Mouse (Mus musculus) heart, adult 8-10 months (tissue): ENCODE data around the gene Gm5089. TPM values are rescaled to one million over a fixed set of nuclear protein-coding genes. Genes with fewer than 3 reads are reported as not detected.

ENCODE experiments used
- DNase-seq: peaks from one replicate; pipeline ENCODE4 v3.0.0; 2022; ENCODE audit warnings: low spot score
- total RNA-seq, 4 experiments: library from RNA; stranded (reverse); gene quantifications; 2 replicates each; pipeline ENCODE4 v1.2.4; 2022

Gm5089 gene
- total RNA-seq = not detected

GRCm38 (mm10) chr14:122450496-122451382 lies at the start of gene Gm5089:
Gene Gm5089, minus strand, starts transcription at chr14:122451115.
- DNase-seq = no peak

GRCm38 (mm10) chr14:122492015-122492414 lies 41.1 kb upstream of the Gm5089 start:
- DNase-seq = no peak

GRCm38 (mm10) chr14:122491521-122491920 lies 40.6 kb upstream of the Gm5089 start:
- no peak for DNase-seq

- no peak for DNase-seq
Observed at GRCm38 (mm10) chr14:122490441-122491328, 39.8 kb upstream of the Gm5089 start, which contains the start of gene Gm10837. Gene Gm10837, plus strand, starts transcription at chr14:122490586.

GRCm38 (mm10) chr14:122489686-122490414 lies 38.9 kb upstream of the Gm5089 start:
- DNase-seq = no peak

- DNase-seq = no peak
Observed at GRCm38 (mm10) chr14:122489041-122489440, 38.1 kb upstream of the Gm5089 start.

- no peak for DNase-seq
Observed at GRCm38 (mm10) chr14:122487366-122487765, 36.5 kb upstream of the Gm5089 start.

GRCm38 (mm10) chr14:122486611-122487010 lies 35.7 kb upstream of the Gm5089 start:
- no peak for DNase-seq

- no peak for DNase-seq
Observed at GRCm38 (mm10) chr14:122485635-122486181, 34.8 kb upstream of the Gm5089 start.

- DNase-seq = no peak
Observed at GRCm38 (mm10) chr14:122484844-122485551, 34.1 kb upstream of the Gm5089 start.

GRCm38 (mm10) chr14:122484458-122484843 lies 33.5 kb upstream of the Gm5089 start:
- no peak for DNase-seq

GRCm38 (mm10) chr14:122483556-122484421 lies 32.9 kb upstream of the Gm5089 start:
- DNase-seq = no peak

- DNase-seq = no peak
Observed at GRCm38 (mm10) chr14:122483024-122483385, 32.1 kb upstream of the Gm5089 start.

GRCm38 (mm10) chr14:122482081-122483023 lies 31.4 kb upstream of the Gm5089 start:
- DNase-seq = no peak

GRCm38 (mm10) chr14:122481181-122481580 lies 30.3 kb upstream of the Gm5089 start:
- DNase-seq = no peak

GRCm38 (mm10) chr14:122480355-122480754 lies 29.4 kb upstream of the Gm5089 start:
- DNase-seq = no peak

GRCm38 (mm10) chr14:122479461-122480109 lies 28.7 kb upstream of the Gm5089 start:
- DNase-seq = no peak

- no peak for DNase-seq
Observed at GRCm38 (mm10) chr14:122478574-122479011, 27.7 kb upstream of the Gm5089 start.
